Mouse (Mus musculus): ENCODE data around the gene Reg1.
"Not testable (repeated sequence)": the region's sequence is repeated elsewhere in the genome, so short reads cannot be mapped to it uniquely, and the experiment has no call there.

The Reg1 gene

DNA sequence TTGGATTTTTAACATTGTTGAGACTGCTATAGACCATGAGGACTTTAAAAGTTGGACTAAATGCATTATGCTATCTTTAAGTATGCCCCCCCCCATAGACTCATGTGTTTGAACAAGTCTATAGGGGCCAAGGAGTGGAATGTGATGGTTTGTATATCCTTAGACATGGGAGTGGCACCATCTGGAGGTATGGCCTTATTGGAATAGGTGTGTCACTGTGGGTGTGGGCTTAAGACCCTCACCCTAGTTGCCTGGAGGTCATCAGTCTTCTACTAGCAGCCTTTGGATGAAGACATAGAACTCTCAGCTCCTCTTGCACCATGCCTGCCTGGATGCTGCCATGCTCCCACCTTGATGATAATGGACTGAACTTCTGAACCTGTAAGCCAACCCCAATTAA is at the start of gene Reg1:
Reg1 (plus strand) TSS at position 301 of the 400 bp plus-strand sequence.
- not testable (repeated sequence) for DNase-seq (ENCODE audit: low spot score)

GRCm38 (mm10) chr6:78378765-78379164 is 43.7 kb upstream of the Reg1 start, which contains the start of gene Reg3d:
TSS of gene Reg3d (minus strand) at chr6:78378865.
- DNase-seq (ENCODE audit: low spot score), result no peak

GRCm38 (mm10) chr6:78380409-78380808 is 42.1 kb upstream of the Reg1 start, which contains the start of gene Reg3a:
TSS of gene Reg3a (plus strand) at chr6:78380709.
- DNase-seq (ENCODE audit: low spot score), result no peak

DNA sequence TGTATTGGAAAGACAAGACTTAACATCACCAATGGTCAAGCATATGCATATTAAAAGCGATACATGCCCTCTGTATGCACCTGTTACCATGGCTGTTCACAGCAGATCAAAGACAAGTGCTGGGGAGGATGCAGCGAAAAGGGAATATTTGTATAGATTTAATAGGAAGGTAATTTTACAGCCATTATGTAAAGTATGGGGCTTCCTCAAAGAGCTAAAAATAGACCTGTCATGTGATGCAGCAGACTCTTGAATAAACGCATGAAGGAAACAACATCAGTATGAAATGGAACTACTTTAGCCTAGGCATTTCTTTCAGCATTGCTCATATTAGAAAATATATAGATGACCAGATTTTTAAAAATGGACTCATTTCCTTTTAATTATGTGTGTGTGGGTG is 36.9 kb upstream of the Reg1 start:
- DNase-seq (ENCODE audit: low spot score), result no peak

DNA sequence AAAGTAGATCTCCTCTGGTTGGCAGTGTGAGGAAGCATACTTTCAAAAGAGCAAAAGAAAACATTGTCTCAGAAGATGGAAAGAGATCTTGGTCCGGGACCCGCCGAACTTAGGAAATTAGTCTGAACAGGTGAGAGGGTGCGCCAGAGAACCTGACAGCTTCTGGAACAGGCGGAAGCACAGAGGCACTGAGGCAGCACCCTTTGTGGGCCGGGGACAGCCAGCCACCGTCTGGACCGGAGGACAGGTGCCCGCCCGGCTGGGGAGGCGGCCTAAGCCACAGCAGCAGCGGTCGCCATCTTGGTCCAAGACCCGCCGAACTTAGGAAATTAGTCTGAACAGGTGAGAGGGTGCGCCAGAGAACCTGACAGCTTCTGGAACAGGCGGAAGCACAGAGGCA is 27.2 kb upstream of the Reg1 start, which contains the start of gene Reg2:
Reg2 (plus strand) TSS at position 301 of the 400 bp plus-strand sequence.
- DNase-seq (ENCODE audit: low spot score), result not testable (repeated sequence)

GRCm38 (mm10) chr6:78425497-78425896 is 3.0 kb downstream of the Reg1 start:
- no peak for DNase-seq (ENCODE audit: low spot score)

GRCm38 (mm10) chr6:78447202-78447601 is 24.7 kb downstream of the Reg1 start:
- DNase-seq (ENCODE audit: low spot score), result no peak

- DNase-seq (ENCODE audit: low spot score), result no peak
Observed at GRCm38 (mm10) chr6:78448409-78448808, 25.9 kb downstream of the Reg1 start.

DNA sequence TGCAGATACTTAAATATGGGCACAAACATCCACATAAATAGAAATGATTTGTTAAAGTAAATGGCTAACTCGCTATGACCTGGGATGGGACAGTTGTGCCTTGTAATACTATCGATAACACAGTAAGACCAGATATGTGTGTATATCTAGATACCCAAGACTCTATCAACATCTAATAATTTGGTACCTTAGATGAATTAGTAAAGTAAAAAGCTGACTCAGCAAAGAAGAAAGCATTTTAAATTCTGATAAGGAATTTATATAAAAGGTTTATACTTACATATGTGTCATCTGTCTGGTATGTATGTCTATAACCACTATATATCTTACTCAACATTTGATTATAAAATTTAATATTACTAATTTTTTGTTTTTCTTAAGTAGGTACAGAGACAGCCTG is 30.3 kb downstream of the Reg1 start:
- no peak for DNase-seq (ENCODE audit: low spot score)

- DNase-seq (ENCODE audit: low spot score), result peak; percentile 44
Observed at GRCm38 (mm10) chr6:78460191-78460825, 37.8 kb downstream of the Reg1 start.

- no peak for DNase-seq (ENCODE audit: low spot score)
Observed at GRCm38 (mm10) chr6:78462360-78462759, 39.8 kb downstream of the Reg1 start.

GRCm38 (mm10) chr6:78463266-78463665 is 40.8 kb downstream of the Reg1 start:
- no peak for DNase-seq (ENCODE audit: low spot score)

- no peak for DNase-seq (ENCODE audit: low spot score)
Observed at GRCm38 (mm10) chr6:78468772-78469171, 46.3 kb downstream of the Reg1 start, which contains the start of gene Reg3g. TSS of gene Reg3g (minus strand) at chr6:78468872.

DNA sequence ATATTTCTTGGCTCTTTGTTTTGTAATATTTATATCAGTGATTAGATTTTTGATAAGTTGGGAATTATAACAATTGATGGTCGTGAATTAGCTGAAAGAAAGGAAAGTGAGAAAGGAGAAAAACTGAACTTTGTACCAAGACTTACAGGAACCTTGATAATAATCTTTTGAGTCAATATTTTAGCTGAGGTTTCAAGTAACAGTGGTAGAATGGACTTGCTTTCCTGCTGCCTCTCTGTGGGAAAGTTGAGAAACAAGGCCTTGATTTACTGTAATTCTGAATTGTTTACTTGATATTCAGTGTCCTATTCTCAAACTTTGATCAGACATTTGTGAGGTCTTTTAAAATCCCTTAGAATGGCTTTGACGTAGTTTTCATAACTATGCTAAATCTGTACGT is 46.8 kb downstream of the Reg1 start:
- no peak for DNase-seq (ENCODE audit: low spot score)

All from left cerebral cortex, adult 11 months (tissue).